Mouse (Mus musculus) ES-Bruce4 (cell line): Measurements from ENCODE around the gene Apip. TPM values are rescaled to one million over a fixed set of nuclear protein-coding genes. Genes with fewer than 3 reads are reported as not detected.

ENCODE experiments used
- H3K27ac ChIP-seq: 2 replicates; pipeline ENCODE4 v1.5.1; 2012; ENCODE audit warnings: low read length, inconsistent platforms; ENCODE audit not compliant: insufficient read depth
- H3K27me3 ChIP-seq: 2 replicates; pipeline ENCODE4 v1.6.1; 2012; ENCODE audit warnings: mild to moderate bottlenecking, low read length, inconsistent platforms; ENCODE audit not compliant: control insufficient read depth, poor library complexity, insufficient read depth, severe bottlenecking
- H3K36me3 ChIP-seq: 2 replicates; pipeline ENCODE4 v1.6.1; 2012; ENCODE audit warnings: inconsistent platforms, mild to moderate bottlenecking, low read length, moderate library complexity; ENCODE audit not compliant: control insufficient read depth, poor library complexity, insufficient read depth, severe bottlenecking
- H3K4me1 ChIP-seq: one replicate; pipeline ENCODE4 v1.8.1; 2011; ENCODE audit warnings: low read length; ENCODE audit not compliant: control insufficient read depth, insufficient read depth
- H3K4me3 ChIP-seq: 2 replicates; pipeline ENCODE4 v1.5.1; 2011; ENCODE audit warnings: low read depth, mild to moderate bottlenecking, low read length
- H3K9ac ChIP-seq: 2 replicates; pipeline ENCODE4 v1.6.1; 2012; ENCODE audit warnings: low read depth, mild to moderate bottlenecking, inconsistent platforms; ENCODE audit not compliant: poor library complexity, severe bottlenecking
- H3K9me3 ChIP-seq: replicated peaks from 2 replicates; pipeline ENCODE4 v1.6.1; 2012; ENCODE audit warnings: mild to moderate bottlenecking, low read length, inconsistent platforms; ENCODE audit not compliant: control insufficient read depth, poor library complexity, insufficient read depth, severe bottlenecking
- CTCF ChIP-seq: IDR thresholded peaks from one replicate; pipeline ENCODE4 v1.8.1; 2011; ENCODE audit warnings: low read depth, low read length
- EP300 ChIP-seq: IDR thresholded peaks from 2 replicates; pipeline ENCODE4 v1.6.1; 2011; ENCODE audit warnings: low read depth, low read length; ENCODE audit not compliant: insufficient read depth
- POLR2A ChIP-seq: IDR thresholded peaks from one replicate; pipeline ENCODE4 v1.8.1; 2011; ENCODE audit warnings: low read length; ENCODE audit not compliant: insufficient read depth
- polyA plus RNA-seq: library from polyadenylated mRNA; stranded (reverse); fragments of >200 nt; gene quantifications from 2 replicates; pipeline ENCODE4 v1.2.4, GENCODE M21; 2011; ENCODE audit warnings: low read depth; ENCODE audit not compliant: missing spikeins, insufficient read depth, insufficient read length

The Apip gene
- polyA plus RNA-seq, 1 experiment, result 18.6 TPM

DNA sequence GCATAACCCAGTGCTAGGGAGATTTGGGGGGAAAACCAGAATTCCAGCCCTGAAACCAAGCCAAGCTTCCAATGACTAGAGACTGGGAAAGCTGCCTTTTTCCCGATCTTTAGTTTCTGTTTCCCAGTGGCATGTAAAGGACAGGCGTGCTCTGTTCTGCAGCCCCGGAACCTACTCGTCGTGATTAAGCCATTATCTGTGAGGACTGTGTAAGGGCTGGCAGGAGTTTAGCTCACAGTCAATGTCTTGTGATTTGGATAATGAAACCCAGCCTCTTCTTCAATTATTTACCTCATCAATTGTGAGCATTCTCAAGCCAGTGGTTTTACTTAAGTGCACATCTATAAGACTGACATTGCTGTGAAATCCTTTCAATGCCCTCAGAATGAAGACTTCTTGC is 43.7 kb downstream of the Apip start:
- Histone ChIP-seq H3K36me3 (no peaks in the 10 kb centered on the region), H3K4me1 (no peaks in the 10 kb centered on the region), H3K9me3 (no peaks in the 10 kb centered on the region), H3K27ac (no peak overlapping the region), H3K4me3 (no peak overlapping the region), H3K27me3 (no peaks in the 10 kb centered on the region), H3K9ac (no peak overlapping the region)
- TF ChIP-seq CTCF (no peak), EP300 (no peak), POLR2A (no peak)

DNA sequence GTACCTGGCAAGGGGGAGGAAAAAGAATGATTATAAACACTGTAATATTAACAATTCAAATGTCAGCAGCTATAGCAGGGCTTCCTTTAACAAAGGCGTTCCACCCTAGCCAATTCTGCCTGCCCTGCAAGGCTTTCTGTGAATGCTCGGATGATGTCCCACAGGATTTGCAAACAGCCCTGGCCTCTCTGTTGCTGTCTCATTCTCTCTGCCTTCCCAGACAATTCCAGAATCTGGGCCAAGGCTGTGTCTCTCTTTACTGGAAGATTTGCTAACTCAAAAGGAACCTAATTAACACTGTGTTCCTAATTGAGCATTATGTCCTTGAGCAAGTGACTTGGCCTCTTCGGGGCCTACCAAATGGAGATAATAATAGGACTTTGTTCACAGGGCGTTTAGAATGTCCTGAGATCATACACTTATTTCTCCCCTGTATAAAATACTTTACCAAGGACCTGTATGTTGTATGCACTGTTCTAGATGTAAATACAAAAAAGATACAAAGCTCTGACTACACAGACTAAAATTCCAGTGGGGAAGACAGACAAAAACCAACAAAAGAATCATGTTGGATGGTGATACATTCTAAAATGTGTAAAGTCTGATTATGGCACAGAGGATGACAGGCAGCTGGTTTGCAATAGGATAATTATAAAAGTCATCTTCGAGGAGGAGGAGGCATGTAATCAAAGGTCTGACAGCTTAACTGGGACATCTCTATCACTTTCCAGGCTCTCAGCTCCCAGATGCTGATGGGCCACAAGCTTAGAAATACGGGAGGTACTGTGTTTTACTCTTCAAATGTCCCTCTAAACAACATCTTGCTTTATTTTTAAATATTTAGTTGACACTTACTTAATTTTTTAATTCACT is 45.1 kb downstream of the Apip start:
- Histone ChIP-seq H3K4me3 (no peak overlapping the region), H3K9me3 (no peaks in the 10 kb centered on the region), H3K27me3 (no peaks in the 10 kb centered on the region), H3K36me3 (no peaks in the 10 kb centered on the region), H3K27ac (no peak overlapping the region), H3K4me1 (no peaks in the 10 kb centered on the region), H3K9ac (no peak overlapping the region)
- TF ChIP-seq POLR2A, result no peak
- TF ChIP-seq CTCF, result no peak
- TF ChIP-seq EP300, result no peak

DNA sequence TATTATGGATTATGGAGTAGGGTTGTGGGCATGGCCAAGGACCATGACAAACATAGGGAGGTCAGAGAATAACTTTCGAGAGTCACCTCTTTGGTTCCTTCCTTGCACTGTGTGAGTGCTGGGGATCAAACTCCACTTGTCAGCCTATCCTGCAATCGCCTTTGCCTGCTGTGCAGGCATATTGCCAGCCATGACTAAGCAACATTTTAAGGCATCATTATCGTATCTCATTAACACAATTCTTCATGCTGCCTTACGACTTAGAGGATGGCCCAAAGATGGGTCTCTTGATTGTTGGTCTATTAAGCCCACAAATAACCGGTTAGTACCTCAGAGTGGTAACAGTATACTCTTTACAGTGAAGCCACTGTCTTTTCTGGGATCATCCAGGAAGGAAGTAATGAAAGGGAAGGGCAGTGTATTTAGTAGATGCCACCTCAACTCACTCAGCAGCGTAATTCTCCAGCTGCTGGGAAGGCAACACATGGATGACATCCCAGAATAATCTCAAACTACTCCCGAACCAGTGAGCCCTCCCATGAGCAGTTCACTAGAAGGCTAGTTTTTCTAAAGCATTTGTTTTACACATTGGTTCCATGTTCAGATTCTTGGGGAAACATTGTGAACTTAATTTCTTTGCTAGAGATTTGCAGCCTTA is 45.9 kb downstream of the Apip start:
- Histone ChIP-seq H3K36me3 (no peaks in the 10 kb centered on the region), H3K9ac (no peak overlapping the region), H3K9me3 (no peaks in the 10 kb centered on the region), H3K27me3 (no peaks in the 10 kb centered on the region), H3K27ac (no peak overlapping the region), H3K4me3 (no peak overlapping the region), H3K4me1 (no peaks in the 10 kb centered on the region)
- no peak for TF ChIP-seq POLR2A

DNA sequence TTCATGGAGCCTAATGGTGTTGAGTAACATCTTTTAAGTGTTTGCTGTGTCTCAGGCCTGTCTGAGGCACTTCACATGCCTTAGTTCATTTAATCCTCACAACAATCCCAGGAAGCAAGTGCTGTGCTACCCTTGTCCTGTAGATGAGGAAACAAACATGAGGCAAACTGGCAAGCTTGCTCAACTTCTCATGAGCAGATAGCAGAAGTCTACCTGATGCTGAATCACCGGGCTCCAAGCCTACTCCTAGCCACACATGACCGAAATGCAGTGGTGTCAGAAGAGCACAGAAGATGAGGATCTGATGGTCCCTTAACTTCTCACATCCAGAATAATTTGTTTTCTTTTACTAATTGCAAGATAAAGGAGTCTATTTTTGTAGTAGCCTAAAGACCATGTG is 56.2 kb downstream of the Apip start:
- TF ChIP-seq POLR2A (no peak), CTCF (no peak), EP300 (no peak)
- H3K4me3 ChIP-seq, result no peak overlapping the region
- H3K27me3 ChIP-seq, result no peaks in the 10 kb centered on the region
- no peak overlapping the region for H3K27ac ChIP-seq
- no peaks in the 10 kb centered on the region for H3K9me3 ChIP-seq
- no peaks in the 10 kb centered on the region for H3K4me1 ChIP-seq
- no peaks in the 10 kb centered on the region for H3K36me3 ChIP-seq
- no peak overlapping the region for H3K9ac ChIP-seq

DNA sequence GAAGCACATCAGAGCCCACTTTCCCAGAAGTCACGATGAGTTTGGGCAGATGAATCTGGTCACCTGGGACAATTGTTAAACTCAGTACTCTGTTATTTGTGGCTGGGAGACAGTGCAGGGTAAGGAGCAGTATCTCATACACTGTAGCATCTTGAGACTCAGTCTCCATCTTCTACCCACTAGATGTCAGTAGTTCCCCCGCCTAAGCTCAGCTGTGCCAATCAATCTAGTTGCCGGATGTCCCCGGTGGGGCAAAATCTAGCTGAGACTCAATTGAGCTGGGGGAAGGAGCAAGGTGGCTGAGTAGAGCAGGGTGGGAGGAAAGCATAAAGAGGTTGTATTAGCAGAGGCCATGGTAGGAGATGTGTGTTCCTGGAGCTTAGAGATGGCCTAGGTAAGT is 57.7 kb downstream of the Apip start:
- no peak for TF ChIP-seq POLR2A
- TF ChIP-seq CTCF, result peak; percentile 23
- H3K9ac ChIP-seq, result no peak overlapping the region
- H3K9me3 ChIP-seq, result no peaks in the 10 kb centered on the region
- no peaks in the 10 kb centered on the region for H3K36me3 ChIP-seq
- no peak overlapping the region for H3K27ac ChIP-seq
- H3K4me3 ChIP-seq, result no peak overlapping the region
- H3K4me1 ChIP-seq, result no peaks in the 10 kb centered on the region
- no peaks in the 10 kb centered on the region for H3K27me3 ChIP-seq

DNA sequence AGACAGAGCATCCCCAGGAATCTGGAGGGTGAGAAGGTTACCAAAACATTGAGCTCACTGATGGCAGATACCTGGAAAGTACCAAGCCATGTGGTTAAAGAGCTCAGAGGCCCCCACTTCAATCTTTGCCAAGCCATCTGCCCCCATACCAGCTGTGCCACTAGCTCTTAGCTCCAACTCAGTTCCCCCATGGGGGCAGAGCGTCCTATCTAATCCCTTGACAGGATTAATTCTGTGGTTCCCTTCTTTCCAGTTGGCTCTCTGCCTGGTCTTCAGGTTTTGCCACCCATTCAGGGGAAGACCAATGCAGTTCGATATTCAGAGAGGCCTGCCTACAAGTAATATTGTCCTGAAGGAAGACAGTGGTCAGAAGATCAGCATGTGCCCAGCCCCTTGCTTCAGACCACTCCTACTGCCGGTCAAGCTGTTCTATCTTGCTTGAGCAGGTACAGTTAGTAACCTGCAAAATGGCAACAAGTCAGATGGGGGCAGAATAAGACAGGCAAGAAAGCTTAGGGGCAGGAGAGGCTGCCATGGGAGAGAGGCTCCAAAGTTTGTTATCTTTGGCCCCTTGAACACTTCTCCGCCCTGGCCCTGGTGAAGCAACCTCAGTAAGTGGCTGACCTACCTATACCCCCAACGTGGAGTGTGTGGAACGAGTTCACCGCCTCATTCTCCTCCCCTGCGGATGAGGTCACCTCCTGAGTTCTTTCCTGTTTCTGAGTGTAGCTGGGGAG is 65.2 kb downstream of the Apip start:
- no peak for TF ChIP-seq EP300
- TF ChIP-seq CTCF, result no peak
- TF ChIP-seq POLR2A, result no peak
- H3K4me3 ChIP-seq, result no peak overlapping the region

More for the DNA sequence above, 65.2 kb downstream of the Apip start:
- Histone ChIP-seq H3K27me3 (no peaks in the 10 kb centered on the region), H3K36me3 (no peaks in the 10 kb centered on the region), H3K4me1 (no peaks in the 10 kb centered on the region), H3K9me3 (no peaks in the 10 kb centered on the region), H3K27ac (no peak overlapping the region), H3K9ac (no peak overlapping the region)

Other genes with a start within 250 kb of the Apip start
- 6.6 and 9.6 TPM in 2 replicates for gene Cd44, start 172.0 kb upstream of the Apip start, polyA plus RNA-seq
- 16.7 and 19.5 TPM in 2 replicates for gene Pdhx, start 162 bp upstream of the Apip start, polyA plus RNA-seq
- not detected in 2 replicates for gene Ehf, start 229.6 kb downstream of the Apip start, polyA plus RNA-seq